Mouse (Mus musculus) right cerebral cortex, adult 2 months (tissue): ENCODE data around the gene Tbrg4.

Source experiments
- DNase-seq, 2 experiments: peaks; one replicate each; pipeline ENCODE4 v3.0.0; 2021 to 2022; ENCODE audit warnings: low spot score in 2 of 2

The Tbrg4 gene

DNA sequence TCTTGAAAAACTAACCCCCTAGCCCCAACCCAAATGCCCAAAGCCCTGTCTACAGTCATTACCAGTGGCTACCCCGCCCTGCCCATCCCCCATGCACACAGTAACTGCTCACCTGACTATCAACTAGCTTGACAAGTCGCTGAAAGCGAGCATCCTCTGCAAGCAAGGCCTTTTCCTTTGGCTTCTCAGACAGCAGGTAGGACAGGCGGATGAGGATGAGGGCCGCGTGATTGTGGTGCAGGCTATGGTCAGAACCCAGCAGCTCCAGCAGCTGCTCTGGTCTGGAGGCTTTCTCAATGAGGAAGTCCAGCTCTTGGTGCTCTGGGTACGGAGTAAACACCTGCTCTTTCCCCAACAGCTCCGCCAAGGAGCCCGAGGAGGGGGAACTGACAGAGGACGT, 2.2 kb downstream of the Tbrg4 start:
- DNase-seq, result no peak

DNA sequence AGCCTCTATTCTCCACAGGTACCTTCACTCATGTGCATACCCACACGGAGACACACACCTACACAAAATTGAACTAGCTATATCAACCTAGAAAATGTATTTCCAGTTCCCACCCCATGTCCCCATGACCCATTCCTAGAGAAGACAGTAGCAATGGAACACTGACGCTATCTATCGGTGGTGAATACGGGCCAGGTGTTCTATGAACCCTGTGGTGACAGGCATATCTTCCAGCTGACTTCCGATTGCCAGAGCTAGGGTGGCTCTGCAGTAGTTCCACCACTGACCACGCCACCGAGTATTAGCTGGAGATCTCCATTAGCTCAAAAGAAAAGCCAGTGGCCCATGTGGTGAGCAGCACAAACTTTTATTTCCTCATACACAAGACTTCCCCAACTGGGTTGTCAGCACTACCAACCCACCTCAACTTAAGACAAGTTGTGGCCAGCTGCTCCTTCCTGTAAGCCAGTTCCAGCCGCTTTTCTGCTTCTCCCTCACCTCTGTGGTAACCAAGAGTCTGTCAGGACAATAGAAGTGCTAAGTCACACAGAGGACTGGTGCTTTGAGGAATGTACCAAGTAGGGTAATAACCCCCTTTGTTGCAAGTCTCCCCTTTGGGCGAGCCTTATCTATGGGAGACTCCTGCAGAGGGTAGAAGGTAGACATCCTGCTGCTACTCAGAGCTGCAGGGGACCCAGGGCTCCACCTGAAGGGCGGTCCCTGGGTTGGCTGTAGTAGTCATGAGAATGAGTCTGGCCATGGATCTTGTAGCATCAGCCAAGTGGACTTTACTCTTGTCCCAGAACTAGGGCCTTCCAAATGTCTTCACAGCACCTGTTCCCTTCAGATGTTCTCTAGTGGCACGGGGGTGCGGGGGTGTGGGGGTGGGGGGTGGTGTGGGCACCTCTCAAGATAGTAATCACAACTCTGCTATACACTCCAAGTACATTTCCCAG, 10.3 kb downstream of the Tbrg4 start:
- DNase-seq, result no peak

DNA sequence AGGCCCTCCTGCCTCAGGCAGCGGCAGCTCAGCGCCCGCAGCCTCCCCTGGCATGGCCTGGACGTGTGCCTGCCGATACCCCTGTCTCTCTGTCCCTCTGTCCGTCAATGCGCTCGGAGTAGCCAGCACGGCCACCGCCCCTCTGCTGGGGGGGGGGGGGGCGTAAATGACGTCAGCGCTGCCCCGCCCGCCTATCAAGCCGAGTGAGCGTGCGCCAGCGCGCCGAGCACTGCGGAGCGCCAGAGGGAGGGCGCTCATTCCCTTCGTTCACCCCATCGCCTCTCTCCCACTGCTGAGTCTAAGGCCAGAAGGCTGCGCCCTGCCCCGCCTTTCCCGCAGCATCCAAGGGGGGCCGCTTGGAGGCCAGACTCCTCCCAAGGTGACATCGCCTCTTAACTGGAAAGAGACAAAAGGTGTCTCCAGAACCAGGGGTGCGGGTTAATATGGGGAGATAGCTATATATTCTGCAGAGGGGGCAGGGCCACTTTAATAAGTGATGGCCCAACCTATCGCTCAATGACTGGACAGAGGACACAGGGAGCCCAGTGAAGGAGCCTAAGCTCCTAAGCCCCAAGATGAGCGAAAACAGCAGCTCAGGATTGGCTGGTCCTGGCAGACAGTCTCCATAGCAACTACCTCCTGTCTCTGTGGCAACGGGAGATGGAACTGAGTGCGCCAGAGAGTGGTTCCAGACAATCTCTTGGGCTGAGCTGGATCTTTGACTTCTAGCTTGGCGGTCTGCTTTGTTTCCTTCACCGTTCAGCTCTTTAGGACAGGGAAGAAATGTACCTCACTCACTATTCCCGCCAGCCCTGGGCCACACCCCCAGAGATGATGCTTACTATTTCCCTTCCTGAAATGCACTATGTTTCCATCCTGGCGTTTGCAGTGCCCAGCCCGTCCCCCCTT, 20.1 kb downstream of the Tbrg4 start, which contains the start of gene Nacad:
Gene Nacad, minus strand, starts transcription at position 563 of the 909 bp plus-strand sequence.
- peak; percentile 82 to 84 for DNase-seq

DNA sequence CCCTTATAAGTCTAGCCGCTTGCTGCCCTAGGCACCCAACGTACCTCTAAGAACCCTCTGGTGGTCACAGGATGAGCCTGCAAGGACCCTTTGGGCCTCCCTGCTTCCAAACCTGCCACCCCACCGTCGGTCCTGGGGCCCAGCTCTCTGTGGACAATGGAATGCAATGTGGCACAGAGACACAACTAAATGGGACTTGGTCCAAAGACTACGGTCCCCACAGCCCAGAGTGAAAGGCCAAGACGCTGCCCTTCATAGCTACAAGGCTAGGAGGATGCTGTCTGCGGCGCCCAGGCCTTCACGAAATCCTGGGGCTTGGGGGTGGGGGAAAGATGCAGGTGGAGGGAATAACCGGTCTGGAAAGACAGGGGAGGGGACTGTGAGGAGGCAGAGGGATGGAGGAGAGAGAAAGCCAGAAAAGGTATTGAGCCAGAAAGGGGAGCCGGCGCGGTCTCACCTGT, 20.8 kb downstream of the Tbrg4 start:
- no peak for DNase-seq

DNA sequence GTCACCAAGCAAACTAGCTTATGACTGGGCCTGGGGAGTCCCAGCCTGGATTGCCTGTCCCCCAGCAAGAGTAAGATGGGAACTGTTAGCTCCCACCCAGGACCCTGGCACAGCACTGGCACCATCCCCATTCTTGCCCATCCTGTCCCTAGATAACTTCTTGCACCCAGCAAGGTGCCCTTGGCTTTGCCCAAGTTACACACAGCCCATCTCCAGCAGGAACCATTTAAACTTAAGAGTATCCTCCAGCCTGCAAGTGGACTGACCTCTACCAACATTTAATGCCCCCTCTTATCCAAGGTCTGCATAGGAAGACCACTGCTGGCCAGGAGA, 21.3 kb downstream of the Tbrg4 start:
- no peak for DNase-seq

DNA sequence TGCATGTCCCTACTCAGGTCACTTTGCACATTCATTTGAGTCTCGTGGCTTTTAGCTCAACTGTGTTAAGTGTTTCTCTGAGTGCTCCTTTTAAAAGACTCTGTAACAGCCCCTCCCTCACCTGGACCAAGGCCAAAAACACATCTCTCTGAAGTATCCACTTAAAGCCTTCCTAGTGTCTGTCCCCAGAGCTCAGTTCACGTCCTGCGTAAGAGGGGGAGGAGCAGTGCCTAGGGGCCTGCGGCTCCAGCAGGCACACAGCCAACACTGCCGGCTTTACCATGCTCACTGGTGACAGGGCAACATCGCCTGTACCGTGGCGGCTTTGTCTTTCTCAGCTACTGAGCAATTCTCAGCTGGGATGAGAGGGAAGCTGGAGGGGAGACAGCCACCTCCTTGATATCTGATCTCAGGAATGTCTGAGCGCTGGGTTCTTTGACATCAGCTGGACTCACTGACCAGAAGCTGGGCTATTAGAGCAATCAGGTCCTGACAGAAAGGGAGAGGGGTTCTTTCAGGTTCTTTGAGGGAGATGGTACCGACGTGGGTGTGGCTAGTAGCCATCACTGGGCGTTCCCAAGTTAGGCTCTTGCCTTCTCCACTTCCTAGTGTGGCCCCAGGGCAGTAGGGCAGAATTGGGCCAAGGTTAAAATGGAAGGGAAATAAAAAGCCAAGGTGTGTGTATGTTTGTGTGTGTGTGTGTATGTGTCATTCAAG, 21.8 kb downstream of the Tbrg4 start:
- peak in 1 of 2 experiments; percentile 55 for DNase-seq

DNA sequence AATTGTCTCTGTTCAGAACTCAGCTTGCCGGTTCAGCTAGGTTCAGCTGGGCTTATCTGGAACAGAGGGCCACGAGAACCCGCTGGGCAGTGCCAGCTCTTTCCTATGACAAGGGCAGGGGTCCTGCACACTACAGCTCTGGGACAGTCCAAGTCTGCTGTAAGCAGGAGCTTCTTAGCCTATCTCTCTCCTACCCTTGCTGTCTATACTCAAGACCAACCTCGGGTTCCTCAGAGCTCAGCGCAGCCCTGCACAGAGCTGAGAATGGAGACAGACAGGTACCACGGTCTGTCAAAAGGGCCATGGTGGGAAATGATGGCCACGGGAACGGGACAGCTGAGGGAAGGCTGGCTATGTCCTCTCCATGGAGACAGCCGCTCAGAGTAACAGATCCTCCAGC, 22.6 kb downstream of the Tbrg4 start:
- peak in 1 of 2 experiments; percentile 11 for DNase-seq

DNA sequence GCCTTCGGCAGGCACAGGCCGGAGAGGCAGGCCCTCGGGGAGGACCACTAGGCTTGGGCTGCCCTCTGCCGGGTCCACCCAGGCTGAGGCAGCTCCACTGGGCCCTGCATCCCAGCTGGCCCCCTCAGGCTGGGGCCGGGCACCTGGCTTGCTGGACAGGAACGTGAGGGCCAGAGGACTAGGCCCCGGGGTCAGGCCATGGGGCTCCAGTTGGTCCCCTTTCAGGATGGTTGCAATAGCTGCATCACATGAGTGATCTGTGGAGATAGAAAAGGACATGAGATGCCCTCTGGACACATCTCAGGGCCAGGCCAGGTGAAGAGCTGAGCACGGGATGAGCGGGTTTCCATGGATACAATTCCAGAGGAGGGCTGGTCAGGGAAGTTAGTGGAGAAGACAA, 23.2 kb downstream of the Tbrg4 start:
- DNase-seq, result no peak

DNA sequence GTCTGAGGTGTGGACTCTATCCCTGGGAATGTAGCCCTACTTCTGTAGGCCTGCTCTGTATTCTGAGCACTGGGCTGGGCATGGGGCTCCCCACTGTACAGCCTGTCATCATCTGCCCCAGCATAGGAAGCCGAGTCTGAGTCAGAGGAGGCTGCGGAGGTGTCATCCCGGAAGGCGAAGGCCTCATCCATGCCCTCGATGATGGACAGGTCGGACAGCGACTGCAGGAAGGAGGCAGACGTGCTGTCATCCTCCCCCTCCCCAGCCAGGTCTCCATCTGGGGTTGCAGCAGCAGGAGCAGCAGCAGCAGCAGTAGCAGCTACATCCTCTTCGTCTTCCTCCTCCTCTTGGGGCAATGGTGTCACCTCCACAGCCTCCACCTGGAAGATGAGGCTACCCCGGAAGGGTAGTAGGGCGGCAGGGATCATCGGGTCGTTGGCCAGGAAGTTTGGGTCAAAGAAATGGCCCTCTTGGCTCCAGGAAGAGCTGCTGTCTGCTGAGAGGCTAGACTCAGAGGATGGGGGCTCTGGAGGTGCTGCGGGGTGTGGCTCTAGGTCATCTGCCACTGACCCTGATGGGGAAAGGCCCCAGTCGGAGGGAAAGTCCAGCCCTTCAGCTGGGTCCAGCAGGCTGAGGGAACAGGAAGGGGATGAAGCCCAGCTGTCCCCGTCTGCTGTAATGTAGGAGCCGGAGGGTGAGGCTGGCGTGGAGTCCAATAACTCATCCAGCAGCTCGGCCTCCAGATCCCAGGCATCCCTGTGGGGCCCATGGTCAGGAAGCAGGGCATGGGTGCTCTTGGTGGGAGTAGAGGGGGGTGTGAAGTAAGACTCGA, 24.0 kb downstream of the Tbrg4 start:
- no peak for DNase-seq

DNA sequence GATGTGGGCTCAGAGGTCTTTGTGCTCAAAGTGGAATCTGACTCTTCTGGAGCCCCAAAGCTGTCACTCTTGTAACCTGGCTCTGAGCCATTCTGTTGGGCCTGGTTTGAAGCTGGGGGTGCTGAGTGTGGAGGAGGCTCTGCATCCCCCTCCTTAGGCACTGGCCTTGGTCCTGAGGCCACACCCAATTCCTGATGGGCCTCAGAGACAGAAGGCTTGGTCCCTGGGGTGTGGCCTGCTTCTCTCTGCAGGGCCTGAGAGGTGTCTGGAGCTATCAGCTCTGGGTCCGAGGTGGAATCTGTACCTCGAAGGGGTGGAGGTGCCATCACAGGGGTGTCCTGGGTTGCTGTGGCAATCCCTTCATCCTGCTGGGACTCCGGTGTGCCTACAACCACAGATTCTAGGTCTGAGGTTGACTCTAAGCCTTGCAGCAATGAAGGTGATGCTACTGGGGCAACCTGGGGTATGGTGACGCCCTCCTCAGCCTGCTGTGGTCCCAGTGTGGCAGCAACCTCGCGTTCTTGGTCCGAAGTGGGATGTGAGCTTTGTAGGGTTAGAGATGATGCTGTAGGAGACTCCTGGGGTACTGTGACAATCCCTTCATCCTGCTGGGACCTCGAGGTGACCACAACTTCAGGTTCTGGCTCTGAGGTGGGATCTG, 25.5 kb downstream of the Tbrg4 start:
- DNase-seq, result no peak

DNA sequence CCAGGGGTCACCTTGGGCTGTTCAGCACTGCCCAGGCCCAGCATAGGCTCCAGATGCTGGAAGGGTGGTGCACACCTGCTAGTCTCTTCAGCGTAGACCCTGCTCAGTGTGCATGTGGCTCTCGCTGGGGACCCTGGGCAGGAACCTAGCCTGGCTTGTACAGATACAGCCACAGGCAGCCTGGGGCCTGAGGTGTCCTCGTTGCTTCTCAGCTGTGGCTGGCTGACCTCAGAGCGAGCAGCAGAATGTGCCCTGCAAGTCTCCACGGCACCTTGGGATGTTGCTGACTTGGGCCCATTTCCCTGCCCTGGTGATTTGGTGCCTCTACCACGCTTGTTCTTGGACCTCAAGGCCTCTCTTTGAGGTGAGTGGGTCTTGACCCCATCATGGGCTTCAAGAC, 26.0 kb downstream of the Tbrg4 start:
- DNase-seq, result peak in 1 of 2 experiments; percentile 22

DNA sequence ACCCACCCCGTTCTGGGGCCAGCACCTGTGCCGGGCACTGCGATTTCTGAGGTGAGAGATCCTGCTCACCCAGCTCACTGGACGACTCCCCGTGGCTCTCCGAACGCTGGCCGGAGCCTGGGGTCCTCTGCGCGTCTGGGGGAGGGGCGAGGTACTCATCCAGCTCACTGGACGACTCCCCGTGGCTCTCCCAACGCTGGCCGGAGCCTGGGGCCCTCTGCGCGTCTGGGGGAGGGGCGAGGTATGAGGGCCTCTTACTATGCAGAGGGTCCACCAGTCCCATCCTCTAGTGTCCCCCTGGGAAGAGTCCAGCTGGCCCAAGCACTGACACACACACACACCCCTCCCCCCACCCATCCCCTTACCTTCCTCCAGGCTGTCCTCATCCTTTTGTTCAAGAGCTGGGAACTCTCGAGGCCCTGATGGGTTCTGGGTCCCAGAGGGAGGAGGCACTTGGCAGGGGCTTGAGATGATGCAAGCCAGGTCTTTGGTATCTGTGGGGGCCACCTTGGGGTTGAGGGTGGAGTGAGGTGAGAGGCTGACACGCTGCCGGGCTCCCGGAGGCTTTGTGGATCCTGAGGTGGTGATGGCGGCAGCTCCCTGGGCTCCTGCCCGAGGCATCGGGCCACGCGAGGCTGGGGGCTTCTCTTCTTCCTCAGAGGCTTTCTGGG, 26.7 kb downstream of the Tbrg4 start:
- peak in 1 of 2 experiments; percentile 17 for DNase-seq

DNA sequence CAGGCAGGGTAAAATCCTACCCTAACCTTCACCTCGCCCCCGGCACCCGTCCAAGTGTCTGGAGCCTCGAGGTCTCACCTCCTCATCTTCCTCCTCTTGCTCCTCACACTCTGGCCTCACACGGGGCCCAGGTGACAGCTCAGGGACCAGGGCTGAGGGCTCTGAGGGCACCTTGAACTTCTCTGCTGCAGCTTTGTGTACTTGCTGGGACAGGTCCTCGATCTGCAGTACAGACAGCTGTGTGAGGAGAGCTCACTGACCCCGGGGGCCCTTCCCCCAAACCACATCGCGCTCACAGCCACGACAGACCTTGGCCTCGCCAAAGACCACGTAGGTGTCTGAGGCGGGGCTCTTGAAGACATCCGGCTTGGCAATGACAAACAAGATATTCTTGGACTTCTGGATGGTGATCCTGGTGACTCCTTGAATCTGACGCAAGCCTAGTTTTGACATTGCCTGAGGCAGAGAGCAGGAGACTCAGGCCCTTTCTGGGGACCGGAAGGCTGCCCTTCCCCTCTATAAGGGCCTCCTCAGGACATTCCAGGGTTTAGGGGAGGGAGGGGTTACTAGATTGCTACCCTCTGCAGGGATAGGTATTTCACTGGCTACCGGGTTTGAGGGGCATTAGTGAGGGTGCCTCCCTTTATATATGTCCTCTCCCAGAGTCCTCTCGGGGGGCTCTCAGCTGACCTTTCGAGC, 27.5 kb downstream of the Tbrg4 start:
- peak in 1 of 2 experiments; percentile 9 for DNase-seq

DNA sequence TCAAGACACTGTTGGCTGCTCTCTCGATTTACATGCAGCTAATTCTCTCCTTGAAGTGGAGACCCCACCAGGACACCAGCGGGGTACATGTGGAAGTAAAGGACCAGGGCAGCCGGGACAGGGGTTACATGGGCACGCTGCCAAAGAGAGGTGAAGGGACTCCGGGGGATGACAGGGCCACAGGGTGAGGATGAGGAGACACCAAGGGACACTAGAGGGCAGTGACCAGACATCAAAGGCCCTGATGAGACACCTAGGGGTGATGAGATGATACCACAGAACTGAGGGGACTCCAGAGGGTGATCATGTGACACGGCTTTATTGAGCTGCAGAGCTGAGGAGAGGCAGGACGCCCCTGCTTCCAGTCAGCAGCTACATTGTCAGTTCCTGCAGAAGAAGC, 28.3 kb downstream of the Tbrg4 start:
- DNase-seq, result no peak

DNA sequence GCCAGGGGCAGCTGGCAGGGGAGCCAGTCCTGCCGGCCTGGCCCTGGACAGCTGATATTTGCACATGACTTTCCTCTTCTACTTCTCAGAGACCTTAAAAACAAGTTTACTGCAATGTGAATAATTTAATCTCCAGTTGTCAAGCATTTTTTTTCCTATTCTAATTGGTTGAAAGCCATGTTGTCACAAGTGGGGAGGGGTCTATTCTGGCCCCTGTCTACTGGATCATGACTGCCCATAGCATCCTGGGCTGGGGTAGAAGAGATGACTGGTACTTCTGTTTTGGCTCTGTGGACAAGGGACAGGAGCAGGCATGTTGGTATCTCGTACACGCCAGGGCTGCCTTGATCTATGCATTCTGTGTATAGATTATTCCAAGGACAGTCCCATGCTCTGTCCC, 29.3 kb downstream of the Tbrg4 start:
- no peak for DNase-seq

DNA sequence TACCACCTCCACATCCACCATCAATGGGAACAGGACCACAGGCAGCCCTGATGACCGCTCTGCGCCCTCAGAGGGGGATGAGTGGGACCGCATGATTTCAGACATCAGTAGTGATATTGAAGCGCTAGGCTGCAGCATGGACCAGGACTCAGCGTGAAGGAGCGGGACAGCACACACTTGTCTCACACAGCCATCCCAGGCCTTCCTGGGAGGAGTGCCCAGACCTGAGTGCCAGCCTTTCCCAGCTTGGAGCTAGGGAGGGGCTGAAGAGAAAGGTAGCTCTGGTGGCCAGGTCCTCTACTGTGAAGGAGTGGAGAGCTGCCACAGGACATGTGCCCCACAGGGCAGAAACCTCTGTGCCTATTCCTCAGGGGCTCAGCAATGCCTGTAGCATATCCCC, 29.7 kb downstream of the Tbrg4 start:
- DNase-seq, result no peak

DNA sequence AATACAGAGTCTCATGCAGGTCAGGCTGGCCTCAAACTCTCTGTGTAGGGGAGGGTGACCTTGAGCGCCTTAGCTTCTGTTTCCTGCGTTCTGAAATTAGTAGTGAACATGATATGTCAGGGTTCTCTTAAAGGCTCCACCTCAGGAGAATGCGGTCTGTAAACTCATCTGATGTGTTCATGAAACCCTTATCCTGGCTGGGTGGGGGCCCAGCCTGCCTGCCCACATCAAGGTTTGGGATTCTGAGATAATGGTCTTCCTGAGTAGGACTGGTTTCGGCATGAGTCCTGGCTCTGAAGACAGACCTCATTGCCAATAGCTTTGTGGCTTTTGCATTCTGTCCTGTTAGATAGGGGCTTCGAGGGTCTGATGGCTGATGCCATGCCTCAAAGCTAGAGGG, 30.5 kb downstream of the Tbrg4 start:
- no peak for DNase-seq

DNA sequence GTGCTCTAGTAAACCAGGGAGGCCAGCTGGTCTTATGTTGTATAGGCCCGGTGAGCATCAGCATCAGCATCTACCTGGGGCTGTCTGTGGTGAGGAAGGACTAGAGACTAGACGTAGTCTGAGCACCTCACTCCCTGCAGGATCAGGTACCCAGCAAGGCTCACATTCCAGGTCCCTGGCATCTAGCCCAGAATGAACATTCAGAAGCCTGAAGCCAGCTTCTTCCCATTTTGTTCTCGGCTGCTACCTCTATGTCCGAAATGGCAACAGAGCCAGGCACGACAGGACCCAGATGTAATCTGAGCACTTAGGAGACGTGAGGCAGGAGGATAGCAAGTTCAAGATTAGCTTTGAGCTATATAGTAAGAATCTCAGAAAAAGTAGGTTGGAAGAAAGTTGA, 31.0 kb downstream of the Tbrg4 start:
- DNase-seq, result peak in 1 of 2 experiments; percentile 15

DNA sequence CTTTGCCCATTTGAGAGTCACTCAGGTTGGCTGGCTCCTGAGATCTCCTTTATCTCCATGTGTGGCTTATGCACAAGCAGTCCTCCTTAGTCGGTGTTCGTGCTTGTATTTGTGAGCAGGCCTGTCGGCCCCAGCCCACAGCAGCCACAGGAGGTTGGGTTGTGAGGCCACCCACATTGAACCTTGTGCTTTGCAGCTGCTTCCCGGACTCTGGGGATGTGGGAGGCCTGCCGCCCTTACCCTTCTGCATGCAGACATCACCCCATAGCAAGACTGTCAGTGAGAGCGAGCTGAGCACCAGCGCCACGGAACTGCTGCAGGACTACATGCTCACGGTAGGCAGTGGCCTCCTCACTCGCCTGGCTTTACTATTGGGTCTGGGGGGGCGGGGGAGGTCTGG, 32.5 kb downstream of the Tbrg4 start:
- DNase-seq, result peak in 1 of 2 experiments; percentile 13
